Mouse (Mus musculus) ovary, adult 2 months (tissue): ENCODE data around the gene Ppp1r14c. TPM values are rescaled to one million over a fixed set of nuclear protein-coding genes. Genes with fewer than 3 reads are reported as not detected.

Experiments
- polyA plus RNA-seq: library from polyadenylated mRNA; depleted of rRNA; stranded (reverse); fragments of >200 nt; gene quantifications from 2 replicates; pipeline ENCODE4 v1.2.3, GENCODE M21; 2012; rRNA removed

Gene Ppp1r14c
- polyA plus RNA-seq: 2.0 and 4.2 TPM in 2 replicates

GRCm38 (mm10) chr10:3366036-3366869 is at the start of gene Ppp1r14c:
TSS of gene Ppp1r14c (plus strand) at chr10:3366057.

Other genes with a start within 250 kb of the Ppp1r14c start
- gene H60c, start 98.3 kb upstream of the Ppp1r14c start, polyA plus RNA-seq: 0.30 and 0.38 TPM in 2 replicates
- 0.10 and 0.21 TPM in 2 replicates for gene Iyd, start 174.2 kb downstream of the Ppp1r14c start, polyA plus RNA-seq